Mouse (Mus musculus) intestine, postnatal 0 days (tissue): ENCODE measurements around the gene Ankrd55. TPM values are rescaled to one million over a fixed set of nuclear protein-coding genes. Genes with fewer than 3 reads are reported as not detected.
A peak's percentile ranks its signal among the peaks of the same experiment; 100 is the strongest.

ENCODE experiments used
- ATAC-seq: fragments of 200-750 bp; cut with Nextera tagmentation; 2 replicates; pipeline ENCODE4 v1.8.0; 2017; ENCODE audit warnings: mild to moderate bottlenecking, moderate TSS enrichment, moderate library complexity
- H3K27ac ChIP-seq: fragments of 300-500 bp; sonication (generic); 2 replicates; pipeline ENCODE4 v1.5.1; 2014; ENCODE audit warnings: mild to moderate bottlenecking, low read depth, low read length, moderate library complexity
- H3K27me3 ChIP-seq: fragments of 300-500 bp; sonication (generic); replicated peaks from 2 replicates; pipeline ENCODE4 v1.6.1; 2014; ENCODE audit warnings: low read length, mixed read lengths; ENCODE audit not compliant: control insufficient read depth, insufficient read depth
- H3K36me3 ChIP-seq: fragments of 300-500 bp; sonication (generic); 2 replicates; pipeline ENCODE4 v1.6.1; 2014; ENCODE audit warnings: mild to moderate bottlenecking, moderate library complexity; ENCODE audit not compliant: control insufficient read depth, insufficient read depth
- H3K4me1 ChIP-seq: fragments of 300-500 bp; sonication (generic); replicated peaks from 2 replicates; pipeline ENCODE4 v1.6.1; 2014; ENCODE audit warnings: antibody characterized with exemption, low read length, mixed read lengths; ENCODE audit not compliant: control insufficient read depth, insufficient read depth
- H3K4me2 ChIP-seq: fragments of 300-500 bp; sonication (generic); replicated peaks from 2 replicates; pipeline ENCODE4 v1.6.1; 2014; ENCODE audit warnings: low read depth, mild to moderate bottlenecking, moderate library complexity
- H3K4me3 ChIP-seq: fragments of 300-500 bp; sonication (generic); 2 replicates; pipeline ENCODE4 v1.5.1; 2014; ENCODE audit warnings: low read depth, low read length
- H3K9ac ChIP-seq: fragments of 300-500 bp; sonication (generic); 2 replicates; pipeline ENCODE4 v1.6.1; 2014; ENCODE audit warnings: mild to moderate bottlenecking, low read depth, low read length
- H3K9me3 ChIP-seq: fragments of 300-500 bp; sonication (generic); 2 replicates; pipeline ENCODE4 v1.6.1; 2016; ENCODE audit warnings: mixed run types; ENCODE audit not compliant: control insufficient read depth
- CTCF ChIP-seq: sonication (generic); IDR thresholded peaks from 2 replicates; pipeline ENCODE4 v1.5.1; 2016; ENCODE audit warnings: low read depth, mild to moderate bottlenecking, control low read depth, antibody characterized with exemption, moderate library complexity
- WGBS: fragments of 180-500 bp; shearing (Covaris S2); extraction: QIAGEN DNeasy Blood & Tissue Kit; methylation state at CpG from one replicate; pipeline ENCODE4 v1.1.7; 2014; 5-methylcytosine and 5-hydroxymethylcytosine counted together
- polyA plus RNA-seq: library from polyadenylated mRNA; unstranded; fragments of >200 nt; fragmentation: Nextera tagmentation; extraction: Ambion mirVana; gene quantifications from 2 replicates; pipeline ENCODE4 v1.2.1, GENCODE M21; 2015

Gene Ankrd55
- polyA plus RNA-seq, 1 experiment from 2014 or later = 0.47 TPM

DNA sequence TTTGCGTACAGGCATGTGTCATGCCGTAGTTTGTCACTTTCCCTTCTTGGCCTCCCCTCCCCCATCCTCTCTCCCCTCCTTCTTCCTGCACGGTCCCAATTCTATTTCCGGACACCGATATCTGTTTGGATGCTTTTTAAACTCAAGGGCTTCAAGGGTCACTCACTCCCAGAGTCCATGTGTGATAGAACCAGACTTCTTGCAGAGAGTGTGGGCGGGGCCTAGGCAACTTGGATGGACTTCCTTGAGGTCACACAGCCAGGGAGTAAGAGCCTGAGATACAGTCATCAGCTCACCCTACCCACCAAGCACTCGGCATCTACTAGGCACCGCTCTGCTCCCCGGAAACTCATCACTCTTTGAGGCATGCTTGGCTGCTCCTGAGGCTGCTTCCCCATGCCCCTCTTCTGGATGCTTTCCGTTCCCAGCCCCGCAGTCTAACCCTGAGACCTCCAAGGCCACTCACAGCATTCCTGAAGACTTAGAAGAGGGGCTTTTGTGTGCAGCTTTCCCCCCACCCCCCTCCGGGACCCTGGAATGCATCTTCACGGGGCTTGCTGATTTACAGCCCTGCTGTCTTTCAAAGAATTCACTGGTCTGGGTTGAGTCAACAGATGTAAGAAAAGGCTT is 35.1 kb upstream of the Ankrd55 start:
- TF ChIP-seq CTCF = no peak
- Histone ChIP-seq H3K27me3 (no peaks in the 10 kb centered on the region), H3K36me3 (no peaks in the 10 kb centered on the region), H3K4me2 (no peak overlapping the region), H3K27ac (no peak overlapping the region), H3K4me3 (no peak overlapping the region), H3K4me1 (0 out of 2 replicates have a peak, but pooled peaks cover 2% of the 10 kb centered on the region), H3K9ac (no peak overlapping the region), H3K9me3 (no peaks in the 10 kb centered on the region)
- WGBS = 45% methylated on average over 13 of the region's 13 CpGs
- ATAC-seq = no peak

GRCm38 (mm10) chr13:112254116-112254515 is 34.1 kb upstream of the Ankrd55 start:
- Histone ChIP-seq H3K9me3 (no peaks in the 10 kb centered on the region), H3K4me2 (no peak overlapping the region), H3K9ac (no peak overlapping the region), H3K36me3 (no peaks in the 10 kb centered on the region), H3K4me1 (0 out of 2 replicates have a peak, but pooled peaks cover 2% of the 10 kb centered on the region), H3K27ac (no peak overlapping the region), H3K27me3 (no peaks in the 10 kb centered on the region), H3K4me3 (no peak overlapping the region)
- 72% methylated on average over 8 of the region's 8 CpGs for WGBS
- TF ChIP-seq CTCF = no peak
- no peak for ATAC-seq

- H3K36me3 ChIP-seq = no peaks in the 10 kb centered on the region
- 79% methylated on average over 5 of the region's 5 CpGs for WGBS
- ATAC-seq = no peak
- no peak overlapping the region for H3K4me3 ChIP-seq
- TF ChIP-seq CTCF = no peak
- no peaks in the 10 kb centered on the region for H3K9me3 ChIP-seq
- no peak overlapping the region for H3K4me2 ChIP-seq
- H3K9ac ChIP-seq = no peak overlapping the region
- H3K4me1 ChIP-seq = 0 out of 2 replicates have a peak, but pooled peaks cover 2% of the 10 kb centered on the region
- no peaks in the 10 kb centered on the region for H3K27me3 ChIP-seq
- no peak overlapping the region for H3K27ac ChIP-seq
These were observed 32.4 kb upstream of the Ankrd55 start for GRCm38 (mm10) chr13:112255862-112256261.

DNA sequence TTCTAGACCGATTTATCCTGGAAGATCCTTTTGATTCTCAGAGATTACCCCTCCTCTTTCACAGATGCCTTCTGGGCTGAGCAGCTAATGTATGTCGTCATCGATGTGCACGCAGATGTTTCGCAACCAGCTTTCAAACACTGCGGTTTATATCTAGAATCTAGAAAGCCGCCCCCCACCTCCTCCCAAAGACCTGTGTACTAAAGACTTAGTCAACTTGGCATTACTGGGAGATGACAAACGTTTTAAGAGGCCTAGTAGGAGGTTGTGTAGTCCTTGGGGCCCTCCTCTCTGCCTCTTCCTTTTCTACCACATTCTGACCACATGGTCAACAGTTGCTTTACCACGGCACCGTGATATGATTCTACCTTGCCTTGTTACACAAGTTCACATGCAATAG is 29.8 kb upstream of the Ankrd55 start:
- Histone ChIP-seq H3K4me2 (no peak overlapping the region), H3K27me3 (no peaks in the 10 kb centered on the region), H3K4me3 (no peak overlapping the region), H3K36me3 (no peaks in the 10 kb centered on the region), H3K4me1 (no peaks in the 10 kb centered on the region), H3K9me3 (no peaks in the 10 kb centered on the region), H3K9ac (no peak overlapping the region), H3K27ac (no peak overlapping the region)
- no peak; the same call in 1 of the 2 replicates for ATAC-seq
- WGBS = 59% methylated on average over 10 of the region's 10 CpGs
- no peak for TF ChIP-seq CTCF

DNA sequence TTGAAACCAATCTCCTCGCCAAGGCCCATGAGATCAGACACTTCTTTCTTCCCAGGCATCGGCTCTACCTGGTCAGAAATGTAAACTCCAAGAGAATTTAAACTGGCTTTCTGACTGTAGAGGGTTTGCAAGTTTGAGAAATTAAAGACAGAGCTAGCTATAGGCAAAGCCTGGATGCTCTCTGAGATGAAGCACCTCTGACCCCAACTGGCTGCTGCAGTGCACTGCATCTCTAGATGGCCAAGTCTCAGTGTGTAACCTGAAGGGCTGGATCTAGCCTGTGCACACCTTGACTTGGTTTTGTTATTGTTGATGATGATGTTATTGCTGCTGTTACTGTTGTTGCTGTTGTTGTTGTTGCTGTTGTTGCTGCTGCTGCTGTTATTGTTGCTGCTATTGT is 28.9 kb upstream of the Ankrd55 start:
- Histone ChIP-seq H3K9ac (no peak overlapping the region), H3K27ac (no peak overlapping the region), H3K27me3 (no peaks in the 10 kb centered on the region), H3K4me2 (no peak overlapping the region), H3K9me3 (no peaks in the 10 kb centered on the region), H3K4me3 (no peak overlapping the region), H3K36me3 (no peaks in the 10 kb centered on the region), H3K4me1 (no peaks in the 10 kb centered on the region)
- TF ChIP-seq CTCF = peak; percentile 96
- ATAC-seq = peak; percentile 65
- WGBS = 31% methylated on average over 2 of the region's 2 CpGs

DNA sequence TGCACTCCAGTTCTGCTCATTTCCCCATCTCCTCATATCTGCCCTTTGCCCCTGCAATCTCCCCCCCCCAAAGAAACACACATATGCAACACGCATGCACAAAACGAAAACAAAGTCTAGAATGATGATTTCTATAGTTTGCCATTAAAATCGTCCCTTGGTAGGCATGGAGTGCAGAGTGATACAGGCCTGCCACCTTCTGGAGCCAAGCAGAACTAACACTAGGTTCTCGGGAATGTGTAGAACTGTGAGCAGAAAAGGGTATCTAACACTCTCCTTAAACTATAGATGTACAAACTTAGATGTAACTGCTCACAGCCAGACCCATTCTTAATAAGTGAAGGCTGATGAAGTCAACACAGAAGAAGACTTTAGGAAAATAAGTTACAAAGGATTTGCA is 23.6 kb upstream of the Ankrd55 start:
- no peaks in the 10 kb centered on the region for H3K4me1 ChIP-seq
- no peaks in the 10 kb centered on the region for H3K27me3 ChIP-seq
- H3K9me3 ChIP-seq = no peaks in the 10 kb centered on the region
- H3K4me3 ChIP-seq = no peak overlapping the region
- H3K27ac ChIP-seq = no peak overlapping the region
- 14% methylated on average over 4 of the region's 4 CpGs for WGBS
- H3K9ac ChIP-seq = no peak overlapping the region
- ATAC-seq = no peak
- H3K4me2 ChIP-seq = no peak overlapping the region
- H3K36me3 ChIP-seq = no peaks in the 10 kb centered on the region
- TF ChIP-seq CTCF = peak; percentile 96
